Comparison of ENCODE assay signal across 9 mouse cellular contexts in genomic region chr4:145050518-145051208, GRCm38 (mm10).
DNase-seq lines count a peak whose midpoint lies in the region; ATAC-seq and TF ChIP-seq lines count a peak whose summit lies in the region.
"Had no signal": no experiment of that assay in that cellular context is flagged by ENCODE, and none has a peak within 500 bp of the region (broad histone marks: within the 10 kb centered on the region; RNA-seq: fewer than 3 reads in every experiment).

No protein-coding gene starts in this region.

- peak overlapping the region; percentile 12 to 19; a peak in 2 of 4 replicates for H3K27ac ChIP-seq in heart, embryonic 14.5 days (replicated peaks in 1 of 2; ENCODE audit: control insufficient read depth in 1 of 2, insufficient read depth in 1 of 2, low read depth in 2 of 2, low read length in 2 of 2)
- no peak overlapping the region for H3K27ac ChIP-seq in heart, embryonic 10.5 days
- H3K27ac ChIP-seq in bone marrow, adult 2 months (ENCODE audit: control insufficient read depth, insufficient read depth, low read depth, low read length, poor library complexity): no peak overlapping the region
- peak overlapping the region; percentile 21; the same call in 1 of the 2 replicates for H3K27ac ChIP-seq in heart, embryonic 16.5 days (ENCODE audit: low read length)
- no peak overlapping the region for H3K27ac ChIP-seq in lung, embryonic 15.5 days
- H3K27ac ChIP-seq in thymus, adult 2 months (ENCODE audit: control insufficient read depth, insufficient read depth, low read length): no peak overlapping the region
- no peak overlapping the region for H3K27ac ChIP-seq in cerebellum, adult 2 months (ENCODE audit: insufficient read depth, low read length)

- TF ChIP-seq CTCF in bone marrow, adult 2 months (IDR thresholded peaks at IDR 0.05; ENCODE audit: control insufficient read depth, insufficient read depth, low read length): peak; percentile 34; the same call in 1 of the 2 replicates
- no peak for TF ChIP-seq CTCF in thymus, adult 2 months (IDR thresholded peaks at IDR 0.05; ENCODE audit: borderline replicate concordance, control insufficient read depth, extremely low read depth, insufficient read depth, low read length, poor library complexity)
- no peak for TF ChIP-seq CTCF in cerebellum, adult 2 months (IDR thresholded peaks at IDR 0.05; ENCODE audit: borderline replicate concordance, insufficient read depth, low read depth, low read length)

- peaks cover 14 to 39% of the 10 kb centered on the region in 2 experiments for H3K4me1 ChIP-seq in heart, embryonic 14.5 days (ENCODE audit: control insufficient read depth in 2 of 2, insufficient read depth in 2 of 2, low read length in 2 of 2)
- peaks cover 35% of the 10 kb centered on the region for H3K4me1 ChIP-seq in heart, embryonic 10.5 days
- H3K4me1 ChIP-seq in bone marrow, adult 2 months (ENCODE audit: control insufficient read depth, insufficient read depth, low read length): peaks cover 5% of the 10 kb centered on the region; the same call in 1 of the 2 replicates
- peaks cover 36% of the 10 kb centered on the region for H3K4me1 ChIP-seq in heart, embryonic 16.5 days (ENCODE audit: control insufficient read depth, insufficient read depth, low read length)
- peaks cover 5% of the 10 kb centered on the region for H3K4me1 ChIP-seq in lung, embryonic 15.5 days
- peaks cover 13% of the 10 kb centered on the region for H3K4me1 ChIP-seq in thymus, adult 2 months (replicated peaks; ENCODE audit: control insufficient read depth, insufficient read depth, low read length)
- no peaks in the 10 kb centered on the region for H3K4me1 ChIP-seq in cerebellum, adult 2 months (ENCODE audit: control insufficient read depth, insufficient read depth, low read length)

- H3K9ac ChIP-seq in heart, embryonic 14.5 days (ENCODE audit: low read length): no peak overlapping the region
- no peak overlapping the region for H3K9ac ChIP-seq in heart, embryonic 16.5 days (ENCODE audit: low read length)
- no peak overlapping the region for H3K9ac ChIP-seq in lung, embryonic 15.5 days

- TF ChIP-seq POLR2A in bone marrow, adult 2 months (IDR thresholded peaks at IDR 0.05; ENCODE audit: borderline replicate concordance, control insufficient read depth, low read depth, low read length): no peak
- no peak for TF ChIP-seq POLR2A in thymus, adult 2 months (IDR thresholded peaks at IDR 0.05; ENCODE audit: control insufficient read depth, extremely low read depth, insufficient read depth, low read length, poor library complexity)
- no peak for TF ChIP-seq POLR2A in cerebellum, adult 2 months (IDR thresholded peaks at IDR 0.05; ENCODE audit: borderline replicate concordance, insufficient read depth, low read length)

- H3K36me3 ChIP-seq in heart, embryonic 14.5 days (ENCODE audit: control insufficient read depth, insufficient read depth, low read length): peaks cover 79% of the 10 kb centered on the region
- peaks cover 48% of the 10 kb centered on the region; the same call in 1 of the 2 replicates for H3K36me3 ChIP-seq in heart, embryonic 10.5 days
- H3K36me3 ChIP-seq in heart, embryonic 16.5 days (ENCODE audit: control insufficient read depth, insufficient read depth): peaks cover 38% of the 10 kb centered on the region
- no peaks in the 10 kb centered on the region; the same call in 1 of the 2 replicates for H3K36me3 ChIP-seq in lung, embryonic 15.5 days
- peaks cover 5% of the 10 kb centered on the region; the same call in 1 of the 2 replicates for H3K36me3 ChIP-seq in thymus, adult 2 months (ENCODE audit: control insufficient read depth, insufficient read depth, low read length)

- H3K9me3 ChIP-seq in heart, embryonic 14.5 days (ENCODE audit: control insufficient read depth, low read length): no peaks in the 10 kb centered on the region
- no peaks in the 10 kb centered on the region for H3K9me3 ChIP-seq in heart, embryonic 10.5 days
- H3K9me3 ChIP-seq in heart, embryonic 16.5 days (replicated peaks; ENCODE audit: control insufficient read depth, low read length): no peaks in the 10 kb centered on the region
- H3K9me3 ChIP-seq in lung, embryonic 15.5 days: no peaks in the 10 kb centered on the region

- 0 out of 2 replicates have a peak, but pooled peaks have one; percentile 27 for ATAC-seq in heart, embryonic 14.5 days (ENCODE audit: insufficient number of reproducible peaks, insufficient read depth, low FRiP score, low read depth)
- ATAC-seq in heart, embryonic 16.5 days (replicated peaks; ENCODE audit: extremely low read depth, insufficient read depth, low FRiP score): peak; percentile 58; the same call in 1 of the 2 replicates
- ATAC-seq in lung, embryonic 15.5 days (ENCODE audit: borderline replicate concordance, extremely low read depth, low FRiP score, low TSS enrichment): 0 out of 2 replicates have a peak, but pooled peaks have one; percentile 42
- ATAC-seq: Patski had no signal

- H3K4me2 ChIP-seq in heart, embryonic 14.5 days (ENCODE audit: low read length): no peak overlapping the region
- H3K4me2 ChIP-seq in heart, embryonic 16.5 days (ENCODE audit: low read depth, low read length): no peak overlapping the region
- H3K4me2 ChIP-seq in lung, embryonic 15.5 days: no peak overlapping the region

- no peaks in the 10 kb centered on the region for H3K27me3 ChIP-seq in heart, embryonic 14.5 days (ENCODE audit: control insufficient read depth, insufficient read depth, low read length)
- H3K27me3 ChIP-seq in heart, embryonic 10.5 days (ENCODE audit: insufficient read depth, poor library complexity, severe bottlenecking): no peaks in the 10 kb centered on the region
- H3K27me3 ChIP-seq in heart, embryonic 16.5 days (ENCODE audit: control insufficient read depth, insufficient read depth, low read length): no peaks in the 10 kb centered on the region
- H3K27me3 ChIP-seq in lung, embryonic 15.5 days: no peaks in the 10 kb centered on the region
- H3K27me3 ChIP-seq in thymus, adult 2 months (ENCODE audit: control insufficient read depth, insufficient read depth, low read length): no peaks in the 10 kb centered on the region
- no peaks in the 10 kb centered on the region for H3K27me3 ChIP-seq in cerebellum, adult 2 months (ENCODE audit: control insufficient read depth, insufficient read depth, low read length)
- H3K27me3 ChIP-seq: Patski had no signal

- H3K4me3 ChIP-seq in heart, embryonic 14.5 days (ENCODE audit: control insufficient read depth in 1 of 2, insufficient read depth in 1 of 2, low read depth in 1 of 2, low read length in 2 of 2): no peak overlapping the region
- no peak overlapping the region for H3K4me3 ChIP-seq in heart, embryonic 10.5 days
- H3K4me3 ChIP-seq in bone marrow, adult 2 months (replicated peaks; ENCODE audit: control insufficient read depth, low read depth, low read length): no peak overlapping the region
- H3K4me3 ChIP-seq in heart, embryonic 16.5 days (ENCODE audit: low read length): no peak overlapping the region
- H3K4me3 ChIP-seq in lung, embryonic 15.5 days: no peak overlapping the region
- H3K4me3 ChIP-seq in thymus, adult 2 months (ENCODE audit: control insufficient read depth, insufficient read depth, low read length): no peak overlapping the region
- H3K4me3 ChIP-seq in cerebellum, adult 2 months (replicated peaks; ENCODE audit: insufficient read depth, low read depth, low read length): no peak overlapping the region

- WGBS in heart, embryonic 14.5 days: 35% methylated on average over 8 of the region's 8 CpGs
- 39% methylated on average over 8 of the region's 8 CpGs for WGBS in heart, embryonic 10.5 days
- WGBS in bone marrow, adult 2 months: 58% methylated on average over 8 of the region's 8 CpGs
- 43% methylated on average over 8 of the region's 8 CpGs for WGBS in heart, embryonic 16.5 days
- WGBS in lung, embryonic 15.5 days: 35% methylated on average over 8 of the region's 8 CpGs
- WGBS in thymus, adult 2 months: 86% methylated on average over 8 of the region's 8 CpGs
- 75% methylated on average over 8 of the region's 8 CpGs for WGBS in cerebellum, adult 2 months

- no peak for DNase-seq in heart, embryonic 10.5 days (ENCODE audit: low spot score)
- DNase-seq in thymus, adult 2 months: peak; percentile 54
- no peak for DNase-seq in frontal cortex, postnatal 10 days (ENCODE audit: low spot score in 2 of 2)
- no peak for DNase-seq in cerebellum, adult 2 months

Comparison
In these comparisons a context has a peak if more than half of its experiments do, and no peak if none do; other contexts are left out.
1. H3K27ac ChIP-seq: peak in heart, embryonic 14.5 days (2 of 2) and heart, embryonic 16.5 days (single experiment); none in heart, embryonic 10.5 days (single experiment), bone marrow, adult 2 months (single experiment), lung, embryonic 15.5 days (single experiment), thymus, adult 2 months (single experiment) and cerebellum, adult 2 months (single experiment).
2. Peak in every context shown above with its lines, with median percentiles within 50 percentile points of each other: ATAC-seq.